Mouse (Mus musculus): ENCODE results near the gene Tpgs1. TPM values are rescaled to one million over a fixed set of nuclear protein-coding genes. Genes with fewer than 3 reads are reported as not detected.

Tpgs1 gene
- 16.1 and 19.4 TPM in 2 replicates for total RNA-seq (2023)

GRCm38 (mm10) chr10:79668771-79669575 lies at the start of gene Tpgs1:
Gene Tpgs1, plus strand, starts transcription at chr10:79669369.

GRCm38 (mm10) chr10:79637128-79638110 lies 31.8 kb upstream of the Tpgs1 start, which contains the start of gene Shc2:
Gene Shc2, minus strand, starts transcription at chr10:79637918.

GRCm38 (mm10) chr10:79645711-79646110 lies 23.5 kb upstream of the Tpgs1 start, which contains the start of gene Odf3l2:
Gene Odf3l2, minus strand, starts transcription at chr10:79645738.

GRCm38 (mm10) chr10:79664131-79664665 lies 5.0 kb upstream of the Tpgs1 start, which contains the start of gene Madcam1:
Gene Madcam1, plus strand, starts transcription at chr10:79664559.

GRCm38 (mm10) chr10:79681591-79682245 lies 12.5 kb downstream of the Tpgs1 start, which contains the start of gene Cdc34:
Gene Cdc34, plus strand, starts transcription at chr10:79682195.

GRCm38 (mm10) chr10:79688720-79689119 lies 19.6 kb downstream of the Tpgs1 start, which contains the start of gene Gzmm:
Gene Gzmm, plus strand, starts transcription at chr10:79689020.

GRCm38 (mm10) chr10:79704065-79704969 lies 35.1 kb downstream of the Tpgs1 start, which contains the start of gene Bsg:
Gene Bsg, plus strand, starts transcription at chr10:79704491.

GRCm38 (mm10) chr10:79716254-79716987 lies 47.3 kb downstream of the Tpgs1 start, which contains the start of gene Hcn2:
Gene Hcn2, plus strand, starts transcription at chr10:79716634.

Other genes starting within 250 kb of the Tpgs1 start
- gene Vmn2r83, start 200.6 kb upstream of the Tpgs1 start, total RNA-seq (2023) = not detected in 2 replicates
- gene Plpp2, start 135.6 kb upstream of the Tpgs1 start, total RNA-seq (2023) = 3.0 and 4.0 TPM in 2 replicates
- gene Mier2, start 114.2 kb upstream of the Tpgs1 start, total RNA-seq (2023) = 7.8 and 8.8 TPM in 2 replicates
- gene Theg, start 82.0 kb upstream of the Tpgs1 start, total RNA-seq (2023) = not detected in 2 replicates
- not detected in 2 replicates for gene C2cd4c, start 55.3 kb upstream of the Tpgs1 start, total RNA-seq (2023)
- not detected in 2 replicates for gene Shc2, start 31.5 kb upstream of the Tpgs1 start, total RNA-seq (2023)
- not detected in 2 replicates for gene Odf3l2, start 23.6 kb upstream of the Tpgs1 start, total RNA-seq (2023)
- gene Madcam1, start 4.8 kb upstream of the Tpgs1 start, total RNA-seq (2023) = not detected in 2 replicates
- 62.7 and 69.8 TPM in 2 replicates for gene Cdc34, start 12.8 kb downstream of the Tpgs1 start, total RNA-seq (2023)
- gene Gzmm, start 19.7 kb downstream of the Tpgs1 start, total RNA-seq (2023) = 1.6 and 2.3 TPM in 2 replicates
- 78.7 and 95.6 TPM in 2 replicates for gene Bsg, start 35.1 kb downstream of the Tpgs1 start, total RNA-seq (2023)
- not detected in 2 replicates for gene Hcn2, start 47.3 kb downstream of the Tpgs1 start, total RNA-seq (2023)
- gene Polrmt, start 77.2 kb downstream of the Tpgs1 start, total RNA-seq (2023) = 10.1 and 11.3 TPM in 2 replicates
- not detected in 2 replicates for gene Fgf22, start 85.7 kb downstream of the Tpgs1 start, total RNA-seq (2023)
- 18.7 and 24.0 TPM in 2 replicates for gene Rnf126, start 97.6 kb downstream of the Tpgs1 start, total RNA-seq (2023)
- gene Fstl3, start 107.9 kb downstream of the Tpgs1 start, total RNA-seq (2023) = 3.4 and 5.5 TPM in 2 replicates
- 15.8 and 16.6 TPM in 2 replicates for gene Prss57, start 121.6 kb downstream of the Tpgs1 start, total RNA-seq (2023)
- gene Palm, start 124.2 kb downstream of the Tpgs1 start, total RNA-seq (2023) = 104 and 146 TPM in 2 replicates
- gene Misp, start 151.6 kb downstream of the Tpgs1 start, total RNA-seq (2023) = 0.60 and 1.1 TPM in 2 replicates
- 224 and 230 TPM in 2 replicates for gene Ptbp1, start 185.1 kb downstream of the Tpgs1 start, total RNA-seq (2023)
- 374 and 461 TPM in 2 replicates for gene Prtn3, start 205.1 kb downstream of the Tpgs1 start, total RNA-seq (2023)
- 21.5 and 22.3 TPM in 2 replicates for gene Plppr3, start 205.3 kb downstream of the Tpgs1 start, total RNA-seq (2023)
- gene Elane, start 216.9 kb downstream of the Tpgs1 start, total RNA-seq (2023) = 409 and 433 TPM in 2 replicates
- not detected in 2 replicates for gene Cfd, start 221.5 kb downstream of the Tpgs1 start, total RNA-seq (2023)
- 38.8 and 45.7 TPM in 2 replicates for gene Med16, start 239.6 kb downstream of the Tpgs1 start, total RNA-seq (2023)
- gene Gm26602, start 241.5 kb downstream of the Tpgs1 start, total RNA-seq (2023) = not detected in 2 replicates
- gene Kiss1r, start 247.6 kb downstream of the Tpgs1 start, total RNA-seq (2023) = 5.0 and 5.7 TPM in 2 replicates